Mouse (Mus musculus): ENCODE measurements around the gene Iqcf1. TPM values are rescaled to one million over a fixed set of nuclear protein-coding genes. Genes with fewer than 3 reads are reported as not detected.

Iqcf1 gene
- polyA plus RNA-seq, 1 experiment = not detected

DNA sequence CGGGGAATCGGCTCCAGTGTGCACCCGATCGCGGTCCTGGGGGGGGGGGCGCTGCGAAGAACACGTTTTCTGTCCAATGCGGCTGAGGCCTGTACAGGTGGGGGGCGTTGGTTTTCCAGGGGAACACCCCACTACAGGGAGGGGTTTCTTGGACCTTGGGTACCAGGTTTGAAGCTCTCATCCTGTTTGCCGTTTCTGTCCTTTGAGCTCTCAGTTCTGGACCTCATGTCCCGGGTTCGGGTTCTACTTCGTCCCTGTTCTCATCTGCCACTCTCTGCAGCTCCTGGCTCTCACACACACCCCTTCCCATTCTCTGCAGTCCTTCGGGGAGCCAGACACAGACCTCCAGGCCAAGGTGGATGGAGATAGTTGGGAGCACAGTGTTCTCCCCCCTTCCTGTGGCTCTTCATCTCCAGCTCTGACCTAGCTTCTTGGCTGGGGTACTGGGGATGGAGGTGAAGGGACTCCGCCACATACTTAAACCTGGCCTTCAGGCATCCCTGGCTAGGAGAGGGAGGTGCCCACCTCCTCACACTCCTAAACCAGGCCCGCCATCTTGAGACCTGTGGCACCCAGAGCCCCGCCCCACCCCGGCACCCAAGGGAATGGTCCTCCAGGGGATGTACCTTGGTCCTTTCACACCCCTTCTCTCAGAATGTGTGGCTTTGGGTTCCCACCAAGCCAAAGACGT is 45.6 kb upstream of the Iqcf1 start:
- no peaks in the 10 kb centered on the region for H3K36me3 ChIP-seq (ENCODE audit: control insufficient read depth, insufficient read depth, low read length)
- H3K27ac ChIP-seq (ENCODE audit: insufficient read depth, low read length) = no peak overlapping the region
- no peaks in the 10 kb centered on the region for H3K27me3 ChIP-seq (ENCODE audit: control insufficient read depth, insufficient read depth, low read length)

GRCm38 (mm10) chr9:106454888-106455681 is 44.7 kb upstream of the Iqcf1 start:
- no peak overlapping the region for H3K27ac ChIP-seq (ENCODE audit: insufficient read depth, low read length)
- DNase-seq (ENCODE audit: low read depth in 1 of 2, low spot score in 2 of 2) = no peak
- TF ChIP-seq CTCF (IDR thresholded peaks at IDR 0.05; ENCODE audit: extremely low read depth, insufficient read depth, insufficient read length, insufficient replicate concordance) = no peak
- no peak for TF ChIP-seq POLR2A (IDR thresholded peaks at IDR 0.05; ENCODE audit: low read depth, low read length)
- H3K4me1 ChIP-seq (ENCODE audit: control insufficient read depth, insufficient read depth, insufficient read length) = peaks cover 4% of the 10 kb centered on the region
- no peaks in the 10 kb centered on the region for H3K36me3 ChIP-seq (ENCODE audit: control insufficient read depth, insufficient read depth, low read length)
- H3K27me3 ChIP-seq (ENCODE audit: control insufficient read depth, insufficient read depth, low read length) = no peaks in the 10 kb centered on the region
- H3K4me3 ChIP-seq (ENCODE audit: extremely low read depth, insufficient read depth, insufficient read length) = no peak overlapping the region
- WGBS = 83% methylated on average over 17 of the region's 17 CpGs

More for the DNA sequence above, 45.6 kb upstream of the Iqcf1 start:
- 32% methylated on average over 16 of the region's 20 CpGs for WGBS
- Histone ChIP-seq H3K4me1 (ENCODE audit: control insufficient read depth, insufficient read depth, insufficient read length) (peaks cover 4% of the 10 kb centered on the region), H3K4me3 (ENCODE audit: extremely low read depth, insufficient read depth, insufficient read length) (peak overlapping the region; percentile 54; the same call in 1 of the 2 replicates)
- TF ChIP-seq CTCF (IDR thresholded peaks at IDR 0.05; ENCODE audit: extremely low read depth, insufficient read depth, insufficient read length, insufficient replicate concordance) = no peak
- TF ChIP-seq POLR2A (IDR thresholded peaks at IDR 0.05; ENCODE audit: low read depth, low read length) = no peak
- no peak for DNase-seq (ENCODE audit: low read depth in 1 of 2, low spot score in 2 of 2)

DNA sequence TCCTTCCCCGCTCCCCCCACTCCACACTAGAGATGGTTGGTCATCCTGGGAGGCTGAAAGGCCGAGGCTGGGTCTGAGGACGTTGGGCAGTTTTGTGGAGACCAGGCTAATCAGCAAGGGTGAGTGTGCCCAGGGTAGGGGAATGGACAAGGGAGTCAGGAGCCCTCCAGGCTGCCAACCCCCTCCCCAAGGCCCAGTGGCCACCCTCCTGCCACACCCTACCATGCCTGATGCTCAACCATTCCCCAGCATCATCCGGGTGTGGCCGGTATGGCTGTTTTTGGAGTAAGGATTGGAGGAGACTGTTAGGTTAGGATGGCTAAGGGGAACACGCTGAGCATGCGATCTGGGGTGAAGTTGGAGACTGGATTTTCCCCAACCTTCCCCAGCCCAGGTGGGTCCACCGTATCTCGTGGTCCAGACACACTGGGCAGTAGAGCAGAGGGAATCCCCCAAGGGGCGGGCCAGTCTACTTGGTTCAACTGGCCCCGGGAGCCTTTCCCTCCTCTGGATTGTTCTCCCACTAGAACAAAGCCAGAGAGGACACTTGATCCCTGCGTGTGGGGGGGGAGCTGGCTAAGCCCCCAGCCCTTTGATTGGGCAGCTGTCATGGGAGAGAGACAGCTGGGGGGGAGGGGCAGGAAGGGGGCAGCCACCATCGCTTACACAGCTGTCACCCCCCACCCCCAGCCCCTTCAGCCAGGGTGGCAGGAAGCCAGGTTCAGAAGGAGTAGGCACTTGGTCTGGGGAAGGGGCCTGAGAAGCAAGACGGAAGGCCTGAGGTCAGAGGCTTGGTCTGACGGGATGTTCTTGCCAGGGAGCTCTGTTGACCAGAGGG is 43.2 kb upstream of the Iqcf1 start:
- 89% methylated on average over 15 of the region's 15 CpGs for WGBS
- TF ChIP-seq POLR2A (IDR thresholded peaks at IDR 0.05; ENCODE audit: low read depth, low read length) (no peak), CTCF (IDR thresholded peaks at IDR 0.05; ENCODE audit: extremely low read depth, insufficient read depth, insufficient read length, insufficient replicate concordance) (no peak)
- Histone ChIP-seq H3K4me1 (ENCODE audit: control insufficient read depth, insufficient read depth, insufficient read length) (peaks cover 4% of the 10 kb centered on the region), H3K27ac (ENCODE audit: insufficient read depth, low read length) (no peak overlapping the region), H3K36me3 (ENCODE audit: control insufficient read depth, insufficient read depth, low read length) (no peaks in the 10 kb centered on the region), H3K4me3 (ENCODE audit: extremely low read depth, insufficient read depth, insufficient read length) (no peak overlapping the region), H3K27me3 (ENCODE audit: control insufficient read depth, insufficient read depth, low read length) (no peaks in the 10 kb centered on the region)
- DNase-seq (ENCODE audit: low read depth in 1 of 2, low spot score in 2 of 2) = no peak

- H3K4me1 ChIP-seq (ENCODE audit: control insufficient read depth, insufficient read depth, insufficient read length) = peaks cover 4% of the 10 kb centered on the region
- no peak overlapping the region for H3K4me3 ChIP-seq (ENCODE audit: extremely low read depth, insufficient read depth, insufficient read length)
- 94% methylated on average over 9 of the region's 9 CpGs for WGBS
- no peaks in the 10 kb centered on the region for H3K27me3 ChIP-seq (ENCODE audit: control insufficient read depth, insufficient read depth, low read length)
- TF ChIP-seq POLR2A (IDR thresholded peaks at IDR 0.05; ENCODE audit: low read depth, low read length) (no peak), CTCF (IDR thresholded peaks at IDR 0.05; ENCODE audit: extremely low read depth, insufficient read depth, insufficient read length, insufficient replicate concordance) (no peak)
- H3K36me3 ChIP-seq (ENCODE audit: control insufficient read depth, insufficient read depth, low read length) = no peaks in the 10 kb centered on the region
- no peak for DNase-seq (ENCODE audit: low read depth in 1 of 2, low spot score in 2 of 2)
- no peak overlapping the region for H3K27ac ChIP-seq (ENCODE audit: insufficient read depth, low read length)
Observed at GRCm38 (mm10) chr9:106457163-106457559, 42.6 kb upstream of the Iqcf1 start.

GRCm38 (mm10) chr9:106457920-106458319 is 41.8 kb upstream of the Iqcf1 start:
- Histone ChIP-seq H3K4me1 (ENCODE audit: control insufficient read depth, insufficient read depth, insufficient read length) (peaks cover 4% of the 10 kb centered on the region), H3K27me3 (ENCODE audit: control insufficient read depth, insufficient read depth, low read length) (no peaks in the 10 kb centered on the region), H3K4me3 (ENCODE audit: extremely low read depth, insufficient read depth, insufficient read length) (no peak overlapping the region), H3K27ac (ENCODE audit: insufficient read depth, low read length) (no peak overlapping the region), H3K36me3 (ENCODE audit: control insufficient read depth, insufficient read depth, low read length) (no peaks in the 10 kb centered on the region)
- no peak for DNase-seq (ENCODE audit: low read depth in 1 of 2, low spot score in 2 of 2)
- 92% methylated on average over 5 of the region's 5 CpGs for whole genome bisulfite sequencing
- TF ChIP-seq POLR2A (IDR thresholded peaks at IDR 0.05; ENCODE audit: low read depth, low read length) = no peak
- no peak for TF ChIP-seq CTCF (IDR thresholded peaks at IDR 0.05; ENCODE audit: extremely low read depth, insufficient read depth, insufficient read length, insufficient replicate concordance)

DNA sequence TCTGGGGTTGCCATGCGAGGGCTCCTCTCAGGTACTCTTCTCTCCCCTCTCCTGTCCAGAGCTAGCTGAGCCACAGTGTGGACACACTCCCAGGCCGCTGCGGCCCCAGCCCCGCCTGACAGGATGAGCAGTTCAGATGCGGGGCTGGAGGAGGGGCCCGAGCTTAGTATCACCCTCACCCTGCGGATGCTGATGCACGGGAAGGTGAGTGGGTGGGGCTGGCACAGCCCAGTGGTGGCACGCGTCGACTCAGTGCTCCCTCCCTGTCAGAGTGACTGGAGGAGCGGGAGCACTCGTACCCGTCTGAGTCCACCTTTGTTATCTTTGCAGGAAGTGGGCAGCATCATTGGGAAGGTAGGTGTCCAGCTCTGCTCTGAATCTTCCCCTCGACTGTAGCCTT is 39.8 kb upstream of the Iqcf1 start:
- H3K36me3 ChIP-seq (ENCODE audit: control insufficient read depth, insufficient read depth, low read length) = no peaks in the 10 kb centered on the region
- WGBS = 91% methylated on average over 15 of the region's 15 CpGs
- peaks cover 4% of the 10 kb centered on the region; the same call in 1 of the 2 replicates for H3K27me3 ChIP-seq (ENCODE audit: control insufficient read depth, insufficient read depth, low read length)
- H3K27ac ChIP-seq (ENCODE audit: insufficient read depth, low read length) = no peak overlapping the region
- H3K4me3 ChIP-seq (ENCODE audit: extremely low read depth, insufficient read depth, insufficient read length) = no peak overlapping the region
- TF ChIP-seq POLR2A (IDR thresholded peaks at IDR 0.05; ENCODE audit: low read depth, low read length) = no peak
- no peak for TF ChIP-seq CTCF (IDR thresholded peaks at IDR 0.05; ENCODE audit: extremely low read depth, insufficient read depth, insufficient read length, insufficient replicate concordance)
- H3K4me1 ChIP-seq (ENCODE audit: control insufficient read depth, insufficient read depth, insufficient read length) = peaks cover 4% of the 10 kb centered on the region; the same call in 1 of the 2 replicates
- DNase-seq (ENCODE audit: low read depth in 1 of 2, low spot score in 2 of 2) = no peak
